Mouse (Mus musculus): ENCODE results near the gene Zp3.

Zp3 gene

GRCm38 (mm10) chr5:136034868-136035267, 55.0 kb downstream of the Zp3 start:
- in situ Hi-C loops (cut with MboI; ENCODE audit: low pct_unique_long_range_greater_than_20kb in 1 of 2, low sequenced_read_pairs in 2 of 2, unreplicated experiment in 1 of 2) = loop anchor here in 1 of 2 experiments (5.0 kb wide), 1 partner anchor 53 kb away; the partner anchor contains the start of gene Zp3

- in situ Hi-C loops (cut with MboI; ENCODE audit: low pct_unique_long_range_greater_than_20kb in 1 of 2, low sequenced_read_pairs in 2 of 2, unreplicated experiment in 1 of 2) = loop anchor here in 1 of 2 experiments (5.0 kb wide), 1 partner anchor 53 kb away; the partner anchor contains the start of gene Zp3
These were observed 55.4 kb downstream of the Zp3 start for GRCm38 (mm10) chr5:136035285-136035684.

GRCm38 (mm10) chr5:136036667-136037066, 56.8 kb downstream of the Zp3 start:
- in situ Hi-C loops (cut with MboI; ENCODE audit: low pct_unique_long_range_greater_than_20kb in 1 of 2, low sequenced_read_pairs in 2 of 2, unreplicated experiment in 1 of 2) = loop anchor here in 1 of 2 experiments (5.0 kb wide), 1 partner anchor 54 kb away; the partner anchor contains the start of gene Zp3
